Mouse (Mus musculus) olfactory bulb, adult 2 months (tissue): ENCODE data around the gene Ak3. TPM values are rescaled to one million over a fixed set of nuclear protein-coding genes. Genes with fewer than 3 reads are reported as not detected.
"Not testable (repeated sequence)": the region's sequence is repeated elsewhere in the genome, so short reads cannot be mapped to it uniquely, and the experiment has no call there.

Source experiments
- H3K27ac ChIP-seq: fragments of 200-500 bp; 2 replicates; pipeline ENCODE4 v1.5.1; 2012; ENCODE audit warnings: low read depth, low read length; ENCODE audit not compliant: insufficient read depth
- H3K4me1 ChIP-seq: fragments of 200-500 bp; 2 replicates; pipeline ENCODE4 v1.6.1; 2012; ENCODE audit warnings: low read length; ENCODE audit not compliant: control insufficient read depth, insufficient read depth
- H3K4me3 ChIP-seq: fragments of 200-500 bp; 2 replicates; pipeline ENCODE4 v1.5.1; 2012; ENCODE audit warnings: mild to moderate bottlenecking, low read depth, low read length, moderate library complexity; ENCODE audit not compliant: insufficient read depth
- CTCF ChIP-seq: fragments of 200-500 bp; IDR thresholded peaks from 2 replicates; pipeline ENCODE4 v1.5.1; 2012; ENCODE audit warnings: low read depth, mild to moderate bottlenecking, low read length, moderate library complexity; ENCODE audit not compliant: insufficient read depth
- POLR2A ChIP-seq: fragments of 200-500 bp; IDR thresholded peaks from 2 replicates; pipeline ENCODE4 v1.6.1; 2012; ENCODE audit warnings: mild to moderate bottlenecking, low read depth, low read length, moderate library complexity; ENCODE audit not compliant: insufficient read depth
- WGBS: fragments of 180-500 bp; shearing (Covaris S2); methylation state at CpG from one replicate; pipeline ENCODE4 v1.1.7; 2018; 5-methylcytosine and 5-hydroxymethylcytosine counted together
- polyA plus RNA-seq: library from polyadenylated mRNA; stranded (reverse); fragments of >200 nt; gene quantifications from 2 replicates; pipeline ENCODE4 v1.2.4, GENCODE M21; 2012; ENCODE audit warnings: low replicate concordance; ENCODE audit not compliant: missing spikeins, insufficient read depth, insufficient read length

Ak3 gene
- polyA plus RNA-seq, 1 experiment = not detected

DNA sequence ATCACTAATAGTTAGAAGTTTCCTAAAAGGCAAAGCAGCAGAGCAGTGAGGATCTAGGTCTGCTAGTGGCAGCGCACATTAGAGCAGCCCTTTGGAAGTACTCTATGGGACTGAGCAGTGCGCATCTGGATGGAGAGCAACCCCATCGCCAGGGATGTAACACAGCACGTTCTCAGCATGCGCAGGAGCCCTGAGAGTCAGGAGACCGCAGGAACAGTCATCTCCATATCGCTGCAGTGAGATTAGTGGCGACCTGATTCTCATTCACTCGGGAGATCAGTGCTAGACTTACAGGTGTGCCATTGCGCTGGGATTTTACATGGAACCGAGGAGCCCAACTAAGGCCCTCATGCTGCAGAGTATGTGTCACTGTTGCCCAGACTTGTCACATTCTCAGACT, 38.7 kb downstream of the Ak3 start:
- Histone ChIP-seq H3K27ac (no peak overlapping the region), H3K4me3 (no peak overlapping the region), H3K4me1 (no peaks in the 10 kb centered on the region)
- WGBS = 88% methylated on average over 11 of the region's 11 CpGs
- TF ChIP-seq CTCF (no peak), POLR2A (no peak)

DNA sequence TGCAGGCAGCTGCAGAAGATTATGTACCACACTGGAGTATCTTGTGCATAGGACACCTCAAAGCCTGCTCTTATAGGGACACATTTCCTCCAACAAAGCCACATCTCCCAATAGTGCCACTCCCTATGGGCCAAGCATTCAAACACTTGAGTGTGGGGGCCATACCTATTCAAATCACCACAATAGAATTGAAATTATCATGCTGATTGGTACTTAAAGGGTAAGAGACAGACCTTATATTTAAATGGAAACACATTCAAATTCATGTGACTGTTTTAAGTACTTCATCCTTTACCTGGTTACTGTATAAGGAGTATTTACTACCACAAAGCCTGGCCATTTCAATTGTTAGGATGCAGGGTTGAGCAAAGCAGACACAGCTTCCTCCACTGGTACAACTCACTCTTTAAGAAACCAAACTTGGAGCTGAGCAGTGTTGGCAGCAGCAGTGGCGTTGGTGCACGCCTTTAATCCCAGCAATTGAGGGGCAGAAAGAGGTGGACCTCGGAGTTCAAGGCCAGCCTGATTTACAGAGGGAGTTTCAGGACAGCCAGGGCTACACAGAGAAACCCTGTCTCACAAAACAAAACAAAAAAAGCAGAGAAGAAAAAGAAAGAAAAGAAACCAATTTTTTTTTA, 39.6 kb downstream of the Ak3 start:
- H3K27ac ChIP-seq = no peak overlapping the region
- H3K4me3 ChIP-seq = no peak overlapping the region
- no peaks in the 10 kb centered on the region for H3K4me1 ChIP-seq
- no peak for TF ChIP-seq CTCF
- no peak for TF ChIP-seq POLR2A
- WGBS = 54% methylated on average over 3 of the region's 3 CpGs

DNA sequence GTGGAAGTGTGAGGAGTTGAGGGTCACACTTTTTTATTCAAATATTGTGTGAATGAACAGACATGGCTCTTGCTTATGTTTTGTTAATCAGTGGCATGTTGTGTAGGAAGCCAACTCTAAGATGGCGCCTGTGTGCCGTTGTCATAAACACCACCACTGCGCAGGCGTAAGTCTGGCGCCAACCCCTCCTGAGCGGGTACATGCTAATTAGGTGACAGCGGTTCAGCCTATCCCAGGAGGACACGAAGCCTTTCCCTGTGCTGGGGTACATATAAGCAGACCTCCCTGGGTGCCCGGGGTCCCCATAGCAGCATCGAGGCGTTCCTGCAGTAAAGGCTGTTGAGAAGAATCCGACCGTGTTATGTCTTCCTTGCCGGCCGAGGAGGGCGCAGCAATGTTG, 47.4 kb downstream of the Ak3 start:
- H3K27ac ChIP-seq, H3K4me1 ChIP-seq, H3K4me3 ChIP-seq: not testable (repeated sequence)
- WGBS = 95% methylated on average over 16 of the region's 16 CpGs

DNA sequence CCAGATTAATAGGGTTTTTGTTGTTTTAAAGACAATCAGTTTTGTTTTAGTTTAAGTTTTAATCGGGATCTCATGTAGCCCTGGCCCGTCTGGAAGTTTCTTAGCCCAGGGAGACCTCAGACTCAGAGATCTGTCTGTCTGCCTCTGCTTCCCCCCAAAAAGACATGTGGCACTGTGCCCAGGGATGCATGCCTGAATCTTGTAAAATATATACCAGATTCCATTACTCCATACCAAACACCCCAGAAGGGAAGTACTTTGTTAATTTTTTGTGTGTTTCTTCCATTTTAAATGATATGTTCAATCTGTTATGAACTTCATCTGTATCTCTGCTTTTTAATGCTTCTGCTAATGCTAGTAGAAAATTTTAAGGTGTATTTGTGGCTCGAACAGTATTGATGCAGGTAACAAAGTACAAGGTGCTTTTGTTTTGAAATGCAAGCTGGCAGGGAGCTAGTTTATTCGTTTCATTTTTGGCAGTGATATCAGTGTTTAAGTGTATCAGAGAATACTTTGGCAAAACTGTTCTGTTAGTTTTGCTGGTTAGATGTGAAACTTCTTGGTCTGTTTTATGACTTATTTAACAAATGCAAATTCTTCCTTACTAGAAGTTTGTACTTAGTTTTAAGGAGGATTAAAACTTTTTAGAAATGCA, 49.7 kb downstream of the Ak3 start:
- no peak overlapping the region for H3K4me3 ChIP-seq
- TF ChIP-seq POLR2A (no peak), CTCF (no peak)
- H3K27ac ChIP-seq = no peak overlapping the region
- H3K4me1 ChIP-seq = peaks cover 5% of the 10 kb centered on the region
- WGBS = 65% methylated on average over 4 of the region's 4 CpGs

DNA sequence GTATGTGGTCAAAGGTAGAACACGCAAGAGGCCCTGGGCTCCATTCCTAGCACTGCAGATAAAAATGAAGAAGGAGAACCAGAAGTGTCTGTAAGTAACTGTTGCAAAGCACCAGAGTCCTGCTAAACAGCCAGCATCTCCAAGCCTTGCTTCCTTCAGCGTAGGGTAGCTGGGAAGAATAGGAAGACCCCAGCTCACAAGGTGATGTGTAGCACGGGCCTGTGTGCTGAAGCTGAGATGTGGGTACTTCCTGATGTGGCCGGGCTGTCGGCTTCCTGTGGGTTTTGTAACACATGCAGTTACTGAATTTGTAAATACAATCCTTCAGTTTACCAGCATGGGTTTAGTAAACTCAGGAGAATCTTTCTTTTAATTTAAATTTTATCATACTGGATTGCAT, 52.4 kb downstream of the Ak3 start:
- 85% methylated on average over 5 of the region's 5 CpGs for WGBS
- Histone ChIP-seq H3K4me3 (no peak overlapping the region), H3K27ac (peak overlapping the region; percentile 8; the same call in 1 of the 2 replicates), H3K4me1 (peaks cover 5% of the 10 kb centered on the region)
- TF ChIP-seq CTCF = no peak
- no peak for TF ChIP-seq POLR2A

DNA sequence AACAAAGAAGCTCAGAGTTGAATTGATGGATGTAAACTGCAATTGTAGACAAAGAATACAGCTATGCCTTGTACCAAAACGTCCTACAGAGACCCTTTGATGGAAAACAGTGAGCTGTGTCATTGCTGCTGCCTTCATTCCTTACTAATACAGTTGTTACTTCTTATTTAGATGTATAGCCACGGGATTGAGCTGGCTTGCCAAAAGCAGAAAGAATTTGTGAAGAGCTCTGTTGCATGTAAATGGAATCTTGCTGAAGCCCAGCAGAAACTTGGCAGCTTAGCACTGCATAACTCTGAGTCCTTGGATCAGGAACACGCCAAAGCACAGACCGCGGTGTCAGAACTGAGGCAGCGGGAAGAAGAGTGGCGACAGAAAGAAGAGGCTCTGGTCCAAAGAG, 52.9 kb downstream of the Ak3 start:
- H3K4me3 ChIP-seq = no peak overlapping the region
- peaks cover 5% of the 10 kb centered on the region for H3K4me1 ChIP-seq
- no peak for TF ChIP-seq CTCF
- no peak for TF ChIP-seq POLR2A
- peak overlapping the region; percentile 8 for H3K27ac ChIP-seq
- 36% methylated on average over 7 of the region's 7 CpGs for WGBS

DNA sequence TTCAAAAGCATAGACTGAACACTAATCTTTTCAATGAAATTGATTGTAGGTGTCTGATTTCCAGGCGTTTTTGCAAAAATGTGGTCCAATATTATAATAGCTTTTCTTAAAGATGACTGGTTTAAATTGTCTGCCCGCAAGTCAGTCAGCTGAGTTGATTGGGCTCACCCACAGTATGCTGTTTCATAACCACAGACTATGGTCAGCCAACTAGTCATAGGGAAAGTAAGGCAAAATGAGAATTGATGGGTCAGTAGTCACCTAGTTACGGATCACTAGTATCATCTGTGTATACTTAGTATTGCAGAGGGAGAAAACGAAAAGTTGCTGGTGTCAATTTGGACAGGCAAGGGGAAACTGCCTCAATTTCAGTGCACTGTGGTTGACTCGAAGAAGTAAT, 56.4 kb downstream of the Ak3 start:
- 66% methylated on average over 5 of the region's 5 CpGs for WGBS
- Histone ChIP-seq H3K4me1 (peaks cover 5% of the 10 kb centered on the region), H3K4me3 (no peak overlapping the region), H3K27ac (no peak overlapping the region)
- TF ChIP-seq CTCF (no peak), POLR2A (no peak)

DNA sequence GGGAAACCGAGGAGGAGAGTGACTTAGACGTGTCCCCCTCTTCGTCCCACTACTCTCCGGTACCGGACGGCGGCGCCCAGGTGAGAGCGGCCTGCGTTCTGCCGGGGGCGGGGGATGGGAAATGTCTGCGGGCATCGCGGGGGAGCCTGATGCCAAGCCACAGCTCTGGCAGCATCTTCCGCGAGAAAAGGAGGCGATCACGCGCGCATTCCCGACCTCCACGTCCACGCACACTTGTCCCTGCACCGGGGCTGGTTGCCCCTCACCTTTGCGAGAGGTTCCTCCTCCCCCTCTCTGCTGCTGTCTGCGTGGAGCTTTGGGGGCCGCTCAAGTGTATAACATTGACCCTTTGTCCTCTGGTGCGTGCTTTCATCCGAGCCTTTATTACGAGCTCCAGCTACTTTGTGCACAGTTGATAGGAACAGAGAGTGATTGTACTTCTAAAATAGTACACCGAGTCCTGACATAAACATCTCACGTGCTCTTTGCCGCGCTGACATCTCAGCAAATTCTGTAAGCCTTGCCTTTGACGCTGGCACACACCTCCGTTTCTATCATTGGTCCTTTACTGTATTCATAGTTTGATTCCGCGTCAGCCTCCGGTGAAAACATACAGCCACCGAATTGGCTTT, 57.1 kb downstream of the Ak3 start:
- Histone ChIP-seq H3K27ac (peak overlapping the region; percentile 74), H3K4me3 (peak overlapping the region; percentile 89), H3K4me1 (peaks cover 3% of the 10 kb centered on the region; the same call in 1 of the 2 replicates)
- under 1% methylated on average over 41 of the region's 41 CpGs for WGBS
- TF ChIP-seq CTCF (no peak), POLR2A (no peak)

DNA sequence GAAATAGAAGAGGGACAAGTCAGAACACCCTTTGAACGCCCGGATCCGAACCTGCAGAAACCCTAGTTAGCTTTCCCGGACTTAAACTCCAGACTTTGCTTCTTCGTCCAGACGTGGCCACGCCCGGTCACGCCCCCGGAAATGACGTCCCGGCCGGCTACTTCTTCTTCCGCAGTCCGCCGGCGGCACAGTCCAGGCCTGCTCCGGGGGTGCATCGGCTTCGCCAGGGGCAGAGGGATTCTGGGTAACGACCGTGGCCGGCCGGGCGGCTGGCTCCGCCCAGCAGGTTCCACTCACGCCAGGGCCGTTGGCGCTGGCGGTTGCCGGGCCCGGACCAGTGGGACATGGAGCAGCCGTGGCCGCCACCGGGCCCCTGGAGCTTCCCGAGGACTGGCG, 57.6 kb downstream of the Ak3 start, which contains the start of gene Cdc37l1:
TSS of gene Cdc37l1 (plus strand) at position 159 of the 396 bp plus-strand sequence.
- Histone ChIP-seq H3K4me3 (peak within 1 kb of the TSS; percentile 89), H3K4me1 (peaks cover 3% of the 10 kb centered on the region; the same call in 1 of the 2 replicates), H3K27ac (peak within 1 kb of the TSS; percentile 74)
- WGBS = under 1% methylated on average over 37 of the region's 37 CpGs
- TF ChIP-seq CTCF (no peak), POLR2A (peak; percentile 84)
